Mouse (Mus musculus) E14TG2a.4 (cell line): Measurements from ENCODE around the gene A730049H05Rik.

Experiments used
- CTCF ChIP-seq: conservative IDR thresholded peaks from 2 replicates; pipeline ENCODE4 v1.5.1; 2014; ENCODE audit warnings: low read length
- NANOG ChIP-seq: IDR thresholded peaks from 2 replicates; pipeline ENCODE4 v1.6.1; 2014; ENCODE audit warnings: borderline replicate concordance, low read length, mixed read lengths
- POU5F1 ChIP-seq: IDR thresholded peaks from 2 replicates; pipeline ENCODE4 v1.6.1; 2014; ENCODE audit warnings: low read length, borderline replicate concordance

DNA sequence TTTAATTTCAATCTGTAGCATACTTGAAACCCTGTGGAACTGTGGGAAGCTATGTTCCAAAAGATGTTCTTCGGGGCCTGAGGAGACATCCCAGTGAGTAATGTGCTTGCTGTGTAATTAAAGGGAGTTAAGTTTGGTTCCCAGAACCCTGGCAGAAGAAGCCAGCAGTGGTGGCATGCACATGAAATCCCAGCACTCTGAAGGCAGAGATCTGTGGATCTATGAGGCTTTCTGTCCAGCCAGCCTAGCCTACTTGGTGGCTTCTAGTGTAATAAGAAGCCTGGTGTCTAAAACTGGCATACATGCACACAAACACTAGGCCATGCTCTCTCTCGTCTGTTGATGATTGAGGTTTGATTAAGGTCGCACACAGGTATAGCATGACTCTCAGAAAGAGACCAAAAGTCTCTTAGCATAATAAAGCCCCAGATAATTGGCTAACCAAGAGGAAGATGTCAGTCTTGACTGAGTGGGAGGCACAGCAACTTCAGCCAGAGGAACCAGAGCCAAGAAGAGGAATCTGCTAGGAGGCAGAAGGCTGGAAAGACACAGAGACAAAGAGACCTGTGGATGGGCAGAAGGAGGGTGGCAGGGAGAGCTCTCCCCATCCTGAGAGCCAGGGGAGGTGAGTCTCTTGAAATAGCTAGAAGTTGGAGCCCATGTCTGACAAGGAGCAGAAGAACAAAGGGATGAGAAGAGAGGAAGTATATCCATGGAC lies 11.9 kb upstream of the A730049H05Rik start:
- TF ChIP-seq POU5F1: no peak
- no peak for TF ChIP-seq CTCF
- TF ChIP-seq NANOG: no peak
